Mouse (Mus musculus): ENCODE results near the gene Glyatl3.

DNA sequence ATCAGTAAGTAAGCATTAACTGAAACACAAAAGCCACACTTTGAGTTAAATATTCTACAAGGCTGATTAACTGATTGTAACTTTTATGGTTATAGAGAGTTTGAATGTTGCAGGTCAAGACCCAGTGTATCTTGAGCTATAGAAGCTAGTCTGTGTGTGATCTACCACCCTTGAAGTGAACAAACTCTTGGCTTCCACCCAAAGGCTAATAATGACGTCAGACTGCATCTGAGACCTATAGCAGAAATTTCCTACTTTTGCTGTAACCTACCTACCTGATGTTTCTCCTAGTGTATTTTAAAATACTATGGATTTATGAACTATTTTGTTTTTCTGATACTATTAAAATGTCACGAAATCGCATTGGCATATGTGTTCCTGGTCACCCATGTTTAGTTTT is 39.4 kb downstream of the Glyatl3 start:
- TF ChIP-seq CTCF (IDR thresholded peaks at IDR 0.05; ENCODE audit: borderline replicate concordance, insufficient read depth, low read length) (no peak), POLR2A (IDR thresholded peaks at IDR 0.05; ENCODE audit: low read depth, low read length) (no peak)
